Mouse (Mus musculus): ENCODE measurements around the gene Glis3. TPM values are rescaled to one million over a fixed set of nuclear protein-coding genes. Genes with fewer than 3 reads are reported as not detected.

Gene Glis3
- polyA plus RNA-seq, 1 experiment, result 0.02 TPM

- H3K36me3 ChIP-seq (ENCODE audit: control insufficient read depth), result no peaks in the 10 kb centered on the region
- H3K9me3 ChIP-seq (ENCODE audit: control insufficient read depth, low read length), result no peaks in the 10 kb centered on the region
- no peaks in the 10 kb centered on the region for H3K27me3 ChIP-seq (ENCODE audit: control insufficient read depth)
- no peak overlapping the region for H3K4me3 ChIP-seq (replicated peaks)
- no peaks in the 10 kb centered on the region for H3K4me1 ChIP-seq (ENCODE audit: control insufficient read depth)
- no peak for TF ChIP-seq TAL1 (IDR thresholded peaks at IDR 0.05; ENCODE audit: low read length)
- TF ChIP-seq GATA1 (IDR thresholded peaks at IDR 0.05; ENCODE audit: low read length), result no peak
Observed at GRCm38 (mm10) chr19:28559836-28560235, 120.0 kb downstream of the Glis3 start.

DNA sequence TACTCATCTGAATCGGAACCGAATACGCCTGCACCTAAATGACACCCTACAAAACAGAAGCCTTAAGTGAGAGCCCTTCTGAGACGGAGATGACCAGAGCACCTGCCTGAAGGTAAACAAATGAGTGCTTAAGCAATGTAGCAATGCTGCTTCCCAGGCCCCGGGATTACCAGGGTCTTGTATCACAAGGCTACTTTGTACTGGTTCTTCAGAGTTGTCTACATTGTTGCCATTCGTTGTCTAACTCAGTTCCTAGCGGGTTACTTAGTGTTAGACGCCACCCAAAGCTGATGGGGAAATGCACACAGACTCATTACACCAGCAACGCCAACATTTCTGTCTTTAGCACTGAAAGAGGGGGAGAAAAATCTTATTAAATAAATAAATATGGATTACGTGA, 120.5 kb downstream of the Glis3 start:
- TF ChIP-seq TAL1 (IDR thresholded peaks at IDR 0.05; ENCODE audit: low read length), result no peak
- no peak for TF ChIP-seq GATA1 (IDR thresholded peaks at IDR 0.05; ENCODE audit: low read length)
- no peaks in the 10 kb centered on the region for H3K4me1 ChIP-seq (ENCODE audit: control insufficient read depth)
- no peak overlapping the region for H3K4me3 ChIP-seq (replicated peaks)
- H3K9me3 ChIP-seq (ENCODE audit: control insufficient read depth, low read length), result no peaks in the 10 kb centered on the region
- no peaks in the 10 kb centered on the region for H3K27me3 ChIP-seq (ENCODE audit: control insufficient read depth)
- no peaks in the 10 kb centered on the region for H3K36me3 ChIP-seq (ENCODE audit: control insufficient read depth)

- Histone ChIP-seq H3K27me3 (ENCODE audit: control insufficient read depth) (no peaks in the 10 kb centered on the region), H3K36me3 (ENCODE audit: control insufficient read depth) (no peaks in the 10 kb centered on the region), H3K4me3 (replicated peaks) (no peak overlapping the region), H3K9me3 (ENCODE audit: control insufficient read depth, low read length) (no peaks in the 10 kb centered on the region), H3K4me1 (ENCODE audit: control insufficient read depth) (no peaks in the 10 kb centered on the region)
- no peak for TF ChIP-seq TAL1 (IDR thresholded peaks at IDR 0.05; ENCODE audit: low read length)
- TF ChIP-seq GATA1 (IDR thresholded peaks at IDR 0.05; ENCODE audit: low read length), result no peak
Observed at GRCm38 (mm10) chr19:28558661-28559060, 121.2 kb downstream of the Glis3 start.

DNA sequence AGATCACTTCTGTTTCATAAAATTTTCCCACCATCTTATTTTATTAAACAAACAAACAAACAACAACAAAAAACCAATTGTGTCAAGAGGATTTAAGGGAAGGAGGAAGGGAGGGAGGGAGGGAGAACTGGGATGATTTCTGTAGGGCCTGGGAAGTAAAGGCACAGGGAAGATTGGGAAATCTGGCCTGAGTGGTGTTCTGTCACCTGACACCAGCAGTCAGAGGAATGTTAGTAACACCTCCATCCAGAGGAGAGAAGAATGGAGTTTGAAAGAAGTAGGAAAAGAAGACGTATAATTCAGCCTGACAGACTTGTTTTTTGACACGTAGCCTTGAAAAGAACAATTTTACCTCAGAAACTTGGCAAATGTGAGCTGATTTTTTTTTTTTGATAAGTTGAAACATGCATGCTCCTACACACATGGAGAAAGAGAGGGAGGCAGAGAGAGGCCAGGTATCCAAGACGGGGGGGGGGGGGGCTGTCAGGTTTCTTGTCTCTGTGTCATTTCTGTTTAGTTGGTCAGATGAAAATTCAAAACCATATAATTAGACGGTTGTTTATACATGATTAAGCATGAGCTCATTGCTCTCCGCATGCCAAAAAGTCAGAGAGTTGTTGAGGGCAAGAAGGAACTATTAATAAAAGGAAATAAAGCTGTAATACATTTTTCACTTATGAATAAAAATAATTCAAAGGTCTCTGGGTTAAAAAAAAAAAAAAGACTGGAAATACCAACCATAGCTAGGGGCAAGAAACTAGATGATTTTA, 122.1 kb downstream of the Glis3 start:
- no peaks in the 10 kb centered on the region for H3K27me3 ChIP-seq (ENCODE audit: control insufficient read depth)
- H3K36me3 ChIP-seq (ENCODE audit: control insufficient read depth), result no peaks in the 10 kb centered on the region
- H3K9me3 ChIP-seq (ENCODE audit: control insufficient read depth, low read length), result no peaks in the 10 kb centered on the region
- no peaks in the 10 kb centered on the region for H3K4me1 ChIP-seq (ENCODE audit: control insufficient read depth)
- TF ChIP-seq TAL1 (IDR thresholded peaks at IDR 0.05; ENCODE audit: low read length) (no peak), GATA1 (IDR thresholded peaks at IDR 0.05; ENCODE audit: low read length) (no peak)
- H3K4me3 ChIP-seq (replicated peaks), result no peak overlapping the region

DNA sequence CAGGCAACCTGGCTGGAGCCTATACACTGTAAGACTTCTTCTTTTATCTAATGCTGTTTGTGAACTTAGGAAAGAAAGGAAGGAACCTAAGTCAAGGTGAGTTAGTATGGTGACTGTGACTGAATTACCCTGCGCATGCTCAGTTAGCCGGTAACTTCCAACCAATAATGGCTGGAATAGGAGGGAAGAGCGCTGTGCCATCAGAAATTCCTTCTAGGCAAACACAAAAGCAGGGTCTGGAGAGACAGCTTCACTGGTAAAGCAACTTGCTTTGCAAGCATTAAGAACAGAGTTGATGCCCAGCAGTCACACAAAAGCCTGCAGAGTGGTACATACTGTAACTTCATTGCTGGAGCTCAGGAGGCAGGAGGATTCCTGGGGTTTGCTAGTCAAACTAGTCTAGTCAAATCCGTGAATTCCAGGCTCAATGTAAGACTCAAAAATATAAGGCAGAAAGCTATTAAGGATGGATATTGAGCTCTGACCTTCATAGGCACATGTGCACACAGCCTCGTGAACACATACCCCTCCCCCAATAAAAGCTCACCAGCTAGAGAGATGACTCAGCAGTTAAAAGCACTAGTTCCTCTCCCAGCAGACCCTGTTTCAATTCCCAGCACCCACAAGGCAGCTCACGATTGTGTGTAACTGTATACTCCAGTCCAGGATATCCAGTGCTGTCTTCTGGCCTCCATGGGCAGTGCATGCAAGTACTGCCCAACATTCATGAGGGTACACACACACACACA, 124.5 kb downstream of the Glis3 start:
- Histone ChIP-seq H3K4me1 (ENCODE audit: control insufficient read depth) (no peaks in the 10 kb centered on the region), H3K4me3 (replicated peaks) (no peak overlapping the region), H3K9me3 (ENCODE audit: control insufficient read depth, low read length) (no peaks in the 10 kb centered on the region), H3K36me3 (ENCODE audit: control insufficient read depth) (no peaks in the 10 kb centered on the region), H3K27me3 (ENCODE audit: control insufficient read depth) (no peaks in the 10 kb centered on the region)
- TF ChIP-seq GATA1 (IDR thresholded peaks at IDR 0.05; ENCODE audit: low read length), result no peak
- TF ChIP-seq TAL1 (IDR thresholded peaks at IDR 0.05; ENCODE audit: low read length), result no peak

GRCm38 (mm10) chr19:28550611-28551010, 129.3 kb downstream of the Glis3 start:
- no peaks in the 10 kb centered on the region for H3K27me3 ChIP-seq (ENCODE audit: control insufficient read depth)
- TF ChIP-seq TAL1 (IDR thresholded peaks at IDR 0.05; ENCODE audit: low read length) (no peak), GATA1 (IDR thresholded peaks at IDR 0.05; ENCODE audit: low read length) (no peak)
- no peaks in the 10 kb centered on the region for H3K9me3 ChIP-seq (ENCODE audit: control insufficient read depth, low read length)
- no peak overlapping the region for H3K4me3 ChIP-seq (replicated peaks)
- H3K36me3 ChIP-seq (ENCODE audit: control insufficient read depth), result no peaks in the 10 kb centered on the region
- no peaks in the 10 kb centered on the region for H3K4me1 ChIP-seq (ENCODE audit: control insufficient read depth)

DNA sequence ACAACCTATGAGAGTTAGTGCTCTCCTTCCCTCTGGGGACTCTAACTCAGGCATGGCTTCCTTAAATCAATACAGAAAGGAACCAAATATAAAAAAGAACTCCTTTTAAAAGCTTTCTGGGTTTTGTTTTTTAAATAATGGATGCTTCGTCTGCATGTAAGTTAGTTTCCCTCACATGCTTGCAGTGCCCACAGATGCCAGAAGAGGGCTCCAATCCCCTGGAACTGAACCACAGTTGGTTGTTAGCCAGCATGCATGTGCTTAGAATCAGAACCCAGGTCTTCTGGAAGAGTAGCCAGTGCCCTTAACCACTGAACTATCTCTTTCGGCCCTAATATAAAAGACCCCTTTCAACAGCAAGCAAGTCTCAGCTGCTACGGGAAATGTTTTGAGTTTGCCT, 132.9 kb downstream of the Glis3 start:
- no peaks in the 10 kb centered on the region for H3K27me3 ChIP-seq (ENCODE audit: control insufficient read depth)
- no peaks in the 10 kb centered on the region for H3K4me1 ChIP-seq (ENCODE audit: control insufficient read depth)
- no peak overlapping the region for H3K4me3 ChIP-seq (replicated peaks)
- no peak for TF ChIP-seq GATA1 (IDR thresholded peaks at IDR 0.05; ENCODE audit: low read length)
- no peak for TF ChIP-seq TAL1 (IDR thresholded peaks at IDR 0.05; ENCODE audit: low read length)
- no peaks in the 10 kb centered on the region for H3K36me3 ChIP-seq (ENCODE audit: control insufficient read depth)
- H3K9me3 ChIP-seq (ENCODE audit: control insufficient read depth, low read length), result no peaks in the 10 kb centered on the region

DNA sequence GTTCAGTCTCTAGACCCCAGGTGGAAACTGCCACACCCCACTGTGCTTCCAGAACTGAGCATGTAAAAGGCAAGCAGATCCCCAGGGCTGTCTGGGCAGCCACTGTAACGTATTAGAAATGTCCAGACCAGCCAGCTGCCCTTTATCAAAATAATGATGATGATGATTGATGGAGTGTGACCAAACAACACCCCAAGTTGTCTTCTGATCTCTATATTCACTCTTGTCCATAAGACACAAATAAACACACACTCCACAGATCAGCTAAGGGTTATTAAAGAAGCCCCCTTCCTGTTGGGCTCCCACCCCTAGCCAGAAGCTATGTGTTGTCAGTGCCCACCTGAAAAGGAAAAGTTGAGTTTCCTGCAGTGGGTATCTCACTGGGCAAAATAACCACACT, 134.4 kb downstream of the Glis3 start:
- no peaks in the 10 kb centered on the region for H3K27me3 ChIP-seq (ENCODE audit: control insufficient read depth)
- no peaks in the 10 kb centered on the region for H3K9me3 ChIP-seq (ENCODE audit: control insufficient read depth, low read length)
- no peak overlapping the region for H3K4me3 ChIP-seq (replicated peaks)
- TF ChIP-seq TAL1 (IDR thresholded peaks at IDR 0.05; ENCODE audit: low read length) (no peak), GATA1 (IDR thresholded peaks at IDR 0.05; ENCODE audit: low read length) (no peak)
- no peaks in the 10 kb centered on the region for H3K4me1 ChIP-seq (ENCODE audit: control insufficient read depth)
- no peaks in the 10 kb centered on the region for H3K36me3 ChIP-seq (ENCODE audit: control insufficient read depth)

DNA sequence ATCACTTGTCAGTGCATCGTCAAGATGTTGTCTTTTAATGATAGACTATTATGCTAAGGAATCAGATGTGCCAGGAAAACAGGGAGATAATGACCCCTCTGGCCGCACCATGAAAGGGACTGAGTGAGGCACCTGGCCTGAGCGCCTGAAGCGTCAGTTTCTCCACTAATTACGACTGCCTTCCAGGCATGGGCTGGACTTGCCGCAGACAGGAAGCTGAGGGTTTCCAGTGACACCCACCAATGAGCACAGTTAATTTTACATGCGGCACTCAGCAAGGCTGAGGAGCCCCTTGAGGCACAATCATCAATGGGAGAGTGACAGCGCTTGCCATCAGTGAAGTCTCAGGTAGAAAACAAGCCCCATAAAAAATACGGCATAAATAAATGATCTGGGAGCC, 141.1 kb downstream of the Glis3 start:
- Histone ChIP-seq H3K4me3 (replicated peaks) (no peak overlapping the region), H3K4me1 (ENCODE audit: control insufficient read depth) (no peaks in the 10 kb centered on the region), H3K27me3 (ENCODE audit: control insufficient read depth) (no peaks in the 10 kb centered on the region), H3K9me3 (ENCODE audit: control insufficient read depth, low read length) (peaks cover 2% of the 10 kb centered on the region; the same call in 1 of the 2 replicates), H3K36me3 (ENCODE audit: control insufficient read depth) (no peaks in the 10 kb centered on the region)
- TF ChIP-seq TAL1 (IDR thresholded peaks at IDR 0.05; ENCODE audit: low read length) (no peak), GATA1 (IDR thresholded peaks at IDR 0.05; ENCODE audit: low read length) (no peak)
